Mouse (Mus musculus) left cerebral cortex, adult 9 months (tissue): ENCODE measurements around the gene Ash1l.
"Not testable (repeated sequence)": the region's sequence is repeated elsewhere in the genome, so short reads cannot be mapped to it uniquely, and the experiment has no call there.

ENCODE experiments used
- DNase-seq, 2 experiments: peaks; one replicate each; pipeline ENCODE4 v3.0.0; 2022; ENCODE audit warnings: low spot score in 2 of 2

Ash1l gene

GRCm38 (mm10) chr3:88953736-88954135 is 3.3 kb downstream of the Ash1l start:
- no peak for DNase-seq

- DNase-seq = not testable (repeated sequence)
Observed at GRCm38 (mm10) chr3:88963211-88963610, 12.8 kb downstream of the Ash1l start.

GRCm38 (mm10) chr3:88975012-88975411 is 24.6 kb downstream of the Ash1l start:
- no peak for DNase-seq

- DNase-seq = peak in 1 of 2 experiments; percentile 11
Observed at GRCm38 (mm10) chr3:88981206-88982010, 31.0 kb downstream of the Ash1l start.

GRCm38 (mm10) chr3:88983921-88984381 is 33.5 kb downstream of the Ash1l start:
- no peak for DNase-seq

GRCm38 (mm10) chr3:88992793-88993192 is 42.4 kb downstream of the Ash1l start:
- no peak for DNase-seq

GRCm38 (mm10) chr3:89001536-89001935 is 51.1 kb downstream of the Ash1l start:
- DNase-seq = no peak

GRCm38 (mm10) chr3:89030896-89031295 is 80.5 kb downstream of the Ash1l start:
- not testable (repeated sequence) for DNase-seq

- DNase-seq = no peak
Observed at GRCm38 (mm10) chr3:89043359-89043758, 92.9 kb downstream of the Ash1l start.

GRCm38 (mm10) chr3:89058361-89058760 is 107.9 kb downstream of the Ash1l start:
- DNase-seq = peak in 1 of 2 experiments; percentile 25

GRCm38 (mm10) chr3:89058783-89059182 is 108.4 kb downstream of the Ash1l start:
- DNase-seq = peak in 1 of 2 experiments; percentile 35

- no peak for DNase-seq
Observed at GRCm38 (mm10) chr3:89061696-89062095, 111.3 kb downstream of the Ash1l start.

- DNase-seq = no peak
Observed at GRCm38 (mm10) chr3:89067265-89067664, 116.8 kb downstream of the Ash1l start.

- no peak for DNase-seq
Observed at GRCm38 (mm10) chr3:89077383-89077782, 127.0 kb downstream of the Ash1l start.

- DNase-seq = not testable (repeated sequence)
Observed at GRCm38 (mm10) chr3:89082287-89082686, 131.9 kb downstream of the Ash1l start.

- DNase-seq = no peak
Observed at GRCm38 (mm10) chr3:89084133-89084532, 133.7 kb downstream of the Ash1l start.

GRCm38 (mm10) chr3:89084654-89085190 is 134.3 kb downstream of the Ash1l start:
- no peak for DNase-seq

- DNase-seq = peak in 1 of 2 experiments; percentile 88
Observed at GRCm38 (mm10) chr3:89087338-89088110, 137.1 kb downstream of the Ash1l start.

GRCm38 (mm10) chr3:89088974-89089373 is 138.6 kb downstream of the Ash1l start:
- no peak for DNase-seq

- DNase-seq = peak; percentile 75 to 90
Observed at GRCm38 (mm10) chr3:89089882-89090591, 139.6 kb downstream of the Ash1l start.
